Mouse (Mus musculus): ENCODE results near the gene Fermt3.

GRCm38 (mm10) chr19:6949532-6949931 lies 69.7 kb downstream of the Fermt3 start:
- TF ChIP-seq CTCF (IDR thresholded peaks at IDR 0.05; ENCODE audit: low read depth) (no peak), EP300 (IDR thresholded peaks at IDR 0.05; ENCODE audit: low read depth) (no peak)

All from heart, postnatal 0 days (tissue).